Mouse (Mus musculus) embryonic facial prominence, embryonic 14.5 days (tissue): ENCODE data around the gene Esrrb. TPM values are rescaled to one million over a fixed set of nuclear protein-coding genes. Genes with fewer than 3 reads are reported as not detected.

ENCODE experiments used
- ATAC-seq: fragments of 200-750 bp; cut with Nextera tagmentation; 2 replicates; pipeline ENCODE4 v1.8.0; 2017; ENCODE audit warnings: low read depth, moderate number of reproducible peaks, moderate TSS enrichment
- DNase-seq: peaks from one replicate; pipeline ENCODE4 v3.0.0-alpha.2; 2015; ENCODE audit warnings: low spot score
- H3K27ac ChIP-seq: fragments of 300-500 bp; sonication (generic); replicated peaks from 2 replicates; pipeline ENCODE4 v1.5.1; 2014; ENCODE audit warnings: low read depth, mild to moderate bottlenecking, low read length, moderate library complexity
- H3K27me3 ChIP-seq: fragments of 300-500 bp; sonication (generic); replicated peaks from 2 replicates; pipeline ENCODE4 v1.6.1; 2014; ENCODE audit warnings: low read length; ENCODE audit not compliant: control insufficient read depth, insufficient read depth
- H3K36me3 ChIP-seq: fragments of 300-500 bp; sonication (generic); 2 replicates; pipeline ENCODE4 v1.6.1; 2014; ENCODE audit warnings: low read length, mixed read lengths; ENCODE audit not compliant: control insufficient read depth, insufficient read depth
- H3K4me1 ChIP-seq: fragments of 300-500 bp; sonication (generic); 2 replicates; pipeline ENCODE4 v1.6.1; 2014; ENCODE audit warnings: antibody characterized with exemption, low read length; ENCODE audit not compliant: control insufficient read depth, insufficient read depth
- H3K4me2 ChIP-seq: fragments of 300-500 bp; sonication (generic); 2 replicates; pipeline ENCODE4 v1.6.1; 2014; ENCODE audit warnings: low read depth, mild to moderate bottlenecking, low read length, moderate library complexity, mixed read lengths
- H3K4me3 ChIP-seq: fragments of 300-500 bp; sonication (generic); 2 replicates; pipeline ENCODE4 v1.5.1; 2014; ENCODE audit warnings: low read depth, mild to moderate bottlenecking, low read length
- H3K9ac ChIP-seq: fragments of 300-500 bp; sonication (generic); 2 replicates; pipeline ENCODE4 v1.6.1; 2014; ENCODE audit warnings: low read depth, mild to moderate bottlenecking, low read length, moderate library complexity, mixed read lengths
- H3K9me3 ChIP-seq: fragments of 300-500 bp; sonication (generic); 2 replicates; pipeline ENCODE4 v1.6.1; 2016; ENCODE audit warnings: low read length; ENCODE audit not compliant: control insufficient read depth
- WGBS: fragments of 180-500 bp; shearing (Covaris S2); extraction: QIAGEN DNeasy Blood & Tissue Kit; methylation state at CpG from one replicate; pipeline ENCODE4 v1.1.7; 2014; 5-methylcytosine and 5-hydroxymethylcytosine counted together
- polyA plus RNA-seq: library from polyadenylated mRNA; unstranded; fragments of >200 nt; fragmentation: Nextera tagmentation; extraction: Ambion mirVana; gene quantifications from 2 replicates; pipeline ENCODE4 v1.2.1, GENCODE M21; 2014

The Esrrb gene
- polyA plus RNA-seq, 1 experiment from 2014 or later = 0.67 TPM

- no peaks in the 10 kb centered on the region; the same call in 1 of the 2 replicates for H3K27me3 ChIP-seq
- H3K9ac ChIP-seq = no peak overlapping the region
- H3K4me2 ChIP-seq = no peak overlapping the region
- peak; percentile 18 for DNase-seq
- no peak overlapping the region for H3K4me3 ChIP-seq
- peaks cover 16% of the 10 kb centered on the region for H3K4me1 ChIP-seq
- H3K36me3 ChIP-seq = no peaks in the 10 kb centered on the region
- H3K27ac ChIP-seq = no peak overlapping the region
- ATAC-seq = no peak
- H3K9me3 ChIP-seq = no peaks in the 10 kb centered on the region
- WGBS = 45% methylated on average over 4 of the region's 6 CpGs
Measured at GRCm38 (mm10) chr12:86359406-86359805, 1.5 kb upstream of the Esrrb start.

- Histone ChIP-seq H3K27ac (no peak overlapping the region), H3K9me3 (no peaks in the 10 kb centered on the region), H3K4me2 (no peak overlapping the region), H3K4me1 (peaks cover 18% of the 10 kb centered on the region), H3K36me3 (no peaks in the 10 kb centered on the region), H3K9ac (no peak overlapping the region), H3K27me3 (no peaks in the 10 kb centered on the region; the same call in 1 of the 2 replicates), H3K4me3 (no peak overlapping the region)
- ATAC-seq = no peak
- DNase-seq = no peak
- 80% methylated on average over 8 of the region's 8 CpGs for WGBS
Measured at GRCm38 (mm10) chr12:86359873-86360272, 1.0 kb upstream of the Esrrb start.

- DNase-seq = peak; percentile 8
- H3K4me1 ChIP-seq = peaks cover 23% of the 10 kb centered on the region
- no peaks in the 10 kb centered on the region for H3K36me3 ChIP-seq
- 9% methylated on average over 5 of the region's 5 CpGs for WGBS
- peaks cover 6% of the 10 kb centered on the region; the same call in 1 of the 2 replicates for H3K27me3 ChIP-seq
- 0 out of 2 replicates have a peak, but pooled peaks have one; percentile 33 for ATAC-seq
- H3K9me3 ChIP-seq = no peaks in the 10 kb centered on the region
- H3K4me2 ChIP-seq = no peak overlapping the region
- H3K27ac ChIP-seq = no peak overlapping the region
- no peak overlapping the region for H3K9ac ChIP-seq
- no peak overlapping the region for H3K4me3 ChIP-seq
Measured at GRCm38 (mm10) chr12:86364285-86364684, 3.4 kb downstream of the Esrrb start.

- H3K27ac ChIP-seq = no peak overlapping the region
- DNase-seq (no peak), ATAC-seq (no peak)
- no peaks in the 10 kb centered on the region for H3K9me3 ChIP-seq
- H3K27me3 ChIP-seq = peaks cover 6% of the 10 kb centered on the region; the same call in 1 of the 2 replicates
- no peak overlapping the region for H3K4me3 ChIP-seq
- no peak overlapping the region for H3K4me2 ChIP-seq
- H3K9ac ChIP-seq = no peak overlapping the region
- no peaks in the 10 kb centered on the region for H3K36me3 ChIP-seq
- peaks cover 23% of the 10 kb centered on the region for H3K4me1 ChIP-seq
- WGBS = 10% methylated on average over 5 of the region's 5 CpGs
Measured at GRCm38 (mm10) chr12:86364756-86365155, 3.8 kb downstream of the Esrrb start.

GRCm38 (mm10) chr12:86370611-86371383 lies 9.9 kb downstream of the Esrrb start:
- H3K4me3 ChIP-seq = no peak overlapping the region
- H3K27me3 ChIP-seq = no peaks in the 10 kb centered on the region
- H3K4me2 ChIP-seq = no peak overlapping the region
- WGBS = 72% methylated on average over 17 of the region's 17 CpGs
- H3K27ac ChIP-seq = no peak overlapping the region
- H3K36me3 ChIP-seq = no peaks in the 10 kb centered on the region
- H3K9me3 ChIP-seq = no peaks in the 10 kb centered on the region
- no peak overlapping the region for H3K9ac ChIP-seq
- DNase-seq (peak; percentile 17), ATAC-seq (no peak)
- H3K4me1 ChIP-seq = 0 out of 2 replicates have a peak, but pooled peaks cover 3% of the 10 kb centered on the region

GRCm38 (mm10) chr12:86374286-86374685 lies 13.4 kb downstream of the Esrrb start:
- no peak overlapping the region for H3K9ac ChIP-seq
- H3K36me3 ChIP-seq = no peaks in the 10 kb centered on the region
- H3K9me3 ChIP-seq = no peaks in the 10 kb centered on the region
- no peak overlapping the region for H3K4me2 ChIP-seq
- WGBS = 45% methylated on average over 8 of the region's 8 CpGs
- DNase-seq (no peak), ATAC-seq (no peak)
- 0 out of 2 replicates have a peak, but pooled peaks cover 3% of the 10 kb centered on the region for H3K4me1 ChIP-seq
- peaks cover 8% of the 10 kb centered on the region for H3K27me3 ChIP-seq
- H3K27ac ChIP-seq = no peak overlapping the region
- no peak overlapping the region for H3K4me3 ChIP-seq

GRCm38 (mm10) chr12:86379672-86380213 lies 18.8 kb downstream of the Esrrb start:
- WGBS = 15% methylated on average over 15 of the region's 15 CpGs
- no peak for ATAC-seq

GRCm38 (mm10) chr12:86383803-86384202 lies 22.9 kb downstream of the Esrrb start:
- no peak overlapping the region for H3K27ac ChIP-seq
- H3K9me3 ChIP-seq = no peaks in the 10 kb centered on the region
- H3K4me1 ChIP-seq = no peaks in the 10 kb centered on the region
- DNase-seq (no peak), ATAC-seq (no peak)
- WGBS = 7% methylated on average over 6 of the region's 6 CpGs
- H3K36me3 ChIP-seq = no peaks in the 10 kb centered on the region
- no peak overlapping the region for H3K9ac ChIP-seq
- H3K4me3 ChIP-seq = no peak overlapping the region
- H3K4me2 ChIP-seq = no peak overlapping the region
- peaks cover 12% of the 10 kb centered on the region for H3K27me3 ChIP-seq

More at GRCm38 (mm10) chr12:86379672-86380213, 18.8 kb downstream of the Esrrb start:
- no peaks in the 10 kb centered on the region for H3K9me3 ChIP-seq
- no peak overlapping the region for H3K4me2 ChIP-seq
- peak; percentile 22 for DNase-seq
- no peak overlapping the region for H3K27ac ChIP-seq
- peaks cover 16% of the 10 kb centered on the region for H3K27me3 ChIP-seq
- H3K36me3 ChIP-seq = no peaks in the 10 kb centered on the region
- no peak overlapping the region for H3K9ac ChIP-seq
- H3K4me1 ChIP-seq = no peaks in the 10 kb centered on the region
- no peak overlapping the region for H3K4me3 ChIP-seq
